Mouse (Mus musculus) forebrain, embryonic 11.5 days (tissue): ENCODE results near the gene 4931428F04Rik. TPM values are rescaled to one million over a fixed set of nuclear protein-coding genes. Genes with fewer than 3 reads are reported as not detected.

ENCODE experiments used
- ATAC-seq: fragments of 200-750 bp; cut with Nextera tagmentation; replicated peaks from 2 replicates; pipeline ENCODE4 v1.8.0; 2017; ENCODE audit warnings: moderate TSS enrichment; ENCODE audit not compliant: low FRiP score
- DNase-seq: peaks from one replicate; pipeline ENCODE4 v3.0.0-alpha.2; 2017; ENCODE audit warnings: low spot score
- H3K27ac ChIP-seq: fragments of 300-500 bp; sonication (generic); 2 replicates; pipeline ENCODE4 v1.5.1; 2014; ENCODE audit warnings: low read depth, low read length
- H3K27me3 ChIP-seq: fragments of 300-500 bp; sonication (generic); 2 replicates; pipeline ENCODE4 v1.6.1; 2014; ENCODE audit warnings: mild to moderate bottlenecking, low read length, mixed read lengths; ENCODE audit not compliant: control insufficient read depth, insufficient read depth
- H3K36me3 ChIP-seq: fragments of 300-500 bp; sonication (generic); 2 replicates; pipeline ENCODE4 v1.6.1; 2014; ENCODE audit warnings: mild to moderate bottlenecking, low read length, moderate library complexity, mixed read lengths; ENCODE audit not compliant: control insufficient read depth, insufficient read depth
- H3K4me1 ChIP-seq: fragments of 300-500 bp; sonication (generic); replicated peaks from 2 replicates; pipeline ENCODE4 v1.6.1; 2014; ENCODE audit warnings: low read length, mixed read lengths; ENCODE audit not compliant: control insufficient read depth, insufficient read depth
- H3K4me2 ChIP-seq: fragments of 300-500 bp; sonication (generic); 2 replicates; pipeline ENCODE4 v1.6.1; 2014; ENCODE audit warnings: low read depth, mild to moderate bottlenecking, low read length, moderate library complexity, mixed read lengths; ENCODE audit not compliant: severe bottlenecking
- H3K4me3 ChIP-seq: fragments of 300-500 bp; sonication (generic); 2 replicates; pipeline ENCODE4 v1.5.1; 2014; ENCODE audit warnings: low read depth, low read length
- H3K9ac ChIP-seq: fragments of 300-500 bp; sonication (generic); 2 replicates; pipeline ENCODE4 v1.6.1; 2014; ENCODE audit warnings: low read length
- H3K9me3 ChIP-seq: fragments of 300-500 bp; sonication (generic); 2 replicates; pipeline ENCODE4 v1.6.1; 2016; ENCODE audit warnings: low read length, mixed read lengths; ENCODE audit not compliant: control insufficient read depth
- WGBS: fragments of 180-500 bp; shearing (Covaris S2); extraction: QIAGEN DNeasy Blood & Tissue Kit; methylation state at CpG from one replicate; pipeline ENCODE4 v1.1.7; 2014; 5-methylcytosine and 5-hydroxymethylcytosine counted together
- polyA plus RNA-seq: library from polyadenylated mRNA; unstranded; fragments of >200 nt; fragmentation: Nextera tagmentation; extraction: Ambion mirVana; gene quantifications from 2 replicates; pipeline ENCODE4 v1.2.1, GENCODE M21; 2014

Gene 4931428F04Rik
- polyA plus RNA-seq, 1 experiment from 2014 or later = 23.4 TPM

DNA sequence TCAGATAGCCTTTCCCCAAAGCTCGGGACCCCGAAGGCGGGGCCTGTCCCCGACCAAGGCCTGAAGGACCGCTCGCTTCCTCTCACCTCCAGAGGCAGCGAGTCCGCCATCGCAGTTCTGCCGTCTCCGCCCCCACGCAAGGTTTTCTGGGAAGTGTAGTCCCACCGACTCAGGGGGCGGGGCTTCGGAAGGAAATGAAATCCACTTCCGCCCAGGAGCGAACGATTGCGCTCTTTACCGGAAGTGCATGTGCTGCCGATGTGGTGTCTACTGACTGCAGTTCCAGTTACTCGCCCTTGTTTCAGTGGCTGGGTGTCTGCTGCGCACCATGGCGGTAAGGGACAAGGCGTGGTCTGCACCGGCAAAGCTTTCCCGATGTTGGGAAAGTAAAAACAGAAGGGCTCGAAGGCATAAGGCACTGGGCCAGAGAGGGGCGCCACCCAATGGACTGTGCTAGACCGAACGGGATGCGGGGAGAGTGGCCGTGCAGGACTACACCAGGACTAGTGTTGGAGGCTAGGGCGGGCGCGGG is 36.5 kb upstream of the 4931428F04Rik start, which contains the start of the genes Lrrc29 and Tmem208:
Gene Lrrc29, minus strand, starts transcription at position 138 of the 532 bp plus-strand sequence.
Gene Tmem208, plus strand, starts transcription at position 214 of the 532 bp plus-strand sequence.
- Histone ChIP-seq H3K4me3 (peak within 1 kb of the TSS; percentile 78), H3K4me2 (peak within 1 kb of the TSS; percentile 73), H3K9me3 (no peaks in the 10 kb centered on the region), H3K36me3 (peaks cover 2% of the 10 kb centered on the region), H3K4me1 (peaks cover 7% of the 10 kb centered on the region; the same call in 1 of the 2 replicates), H3K27ac (peak within 1 kb of the TSS; percentile 55; the same call in 1 of the 2 replicates), H3K9ac (peak within 1 kb of the TSS; percentile 75), H3K27me3 (no peaks in the 10 kb centered on the region)
- peak; percentile 94 for ATAC-seq
- peak; percentile 97 for DNase-seq
- WGBS = 1% methylated on average over 36 of the region's 36 CpGs

- H3K36me3 ChIP-seq = no peaks in the 10 kb centered on the region; the same call in 1 of the 2 replicates
- ATAC-seq (peak; percentile 76), DNase-seq (no peak)
- 1% methylated on average over 12 of the region's 12 CpGs for WGBS
- no peaks in the 10 kb centered on the region for H3K9me3 ChIP-seq
- peak overlapping the region; percentile 78 for H3K4me3 ChIP-seq
- peaks cover 7% of the 10 kb centered on the region; the same call in 1 of the 2 replicates for H3K4me1 ChIP-seq
- no peak overlapping the region for H3K27ac ChIP-seq
- H3K9ac ChIP-seq = peak overlapping the region; percentile 75
- H3K4me2 ChIP-seq = peak overlapping the region; percentile 73
- H3K27me3 ChIP-seq = no peaks in the 10 kb centered on the region
These were observed 36.0 kb upstream of the 4931428F04Rik start for GRCm38 (mm10) chr8:105325641-105326093.

DNA sequence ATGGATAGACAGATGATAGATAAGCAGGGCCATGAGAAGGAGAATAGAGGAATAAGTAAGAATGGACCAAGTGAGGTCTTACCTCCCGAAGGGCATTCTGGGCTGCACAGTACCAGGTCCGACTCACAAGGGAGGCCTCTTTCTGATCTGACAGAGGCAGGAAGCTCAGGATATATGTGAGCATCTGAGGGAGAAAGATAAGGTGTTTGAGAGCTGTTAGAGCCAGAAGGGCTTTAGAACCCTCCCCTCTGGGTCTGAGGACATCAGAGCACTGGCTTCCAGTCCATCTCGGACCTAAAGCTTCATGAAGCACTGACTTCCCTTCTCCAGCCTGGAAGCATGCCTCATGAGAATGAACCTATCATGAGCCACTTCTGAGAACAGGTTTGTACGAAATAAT is 33.5 kb upstream of the 4931428F04Rik start:
- Histone ChIP-seq H3K4me3 (no peak overlapping the region), H3K4me1 (peaks cover 7% of the 10 kb centered on the region; the same call in 1 of the 2 replicates), H3K9me3 (no peaks in the 10 kb centered on the region), H3K27ac (no peak overlapping the region), H3K9ac (no peak overlapping the region), H3K4me2 (no peak overlapping the region), H3K36me3 (no peaks in the 10 kb centered on the region; the same call in 1 of the 2 replicates), H3K27me3 (no peaks in the 10 kb centered on the region)
- 90% methylated on average over 4 of the region's 4 CpGs for WGBS
- ATAC-seq (no peak), DNase-seq (peak; percentile 9)

GRCm38 (mm10) chr8:105318662-105319190 is 29.1 kb upstream of the 4931428F04Rik start:
- H3K4me1 ChIP-seq = no peaks in the 10 kb centered on the region
- no peak overlapping the region for H3K27ac ChIP-seq
- no peak overlapping the region for H3K4me2 ChIP-seq
- ATAC-seq = no peak
- no peaks in the 10 kb centered on the region; the same call in 1 of the 2 replicates for H3K36me3 ChIP-seq
- H3K27me3 ChIP-seq = no peaks in the 10 kb centered on the region
- DNase-seq = peak; percentile 42
- no peak overlapping the region for H3K9ac ChIP-seq
- no peak overlapping the region for H3K4me3 ChIP-seq
- 84% methylated on average over 11 of the region's 11 CpGs for WGBS
- no peaks in the 10 kb centered on the region for H3K9me3 ChIP-seq

DNA sequence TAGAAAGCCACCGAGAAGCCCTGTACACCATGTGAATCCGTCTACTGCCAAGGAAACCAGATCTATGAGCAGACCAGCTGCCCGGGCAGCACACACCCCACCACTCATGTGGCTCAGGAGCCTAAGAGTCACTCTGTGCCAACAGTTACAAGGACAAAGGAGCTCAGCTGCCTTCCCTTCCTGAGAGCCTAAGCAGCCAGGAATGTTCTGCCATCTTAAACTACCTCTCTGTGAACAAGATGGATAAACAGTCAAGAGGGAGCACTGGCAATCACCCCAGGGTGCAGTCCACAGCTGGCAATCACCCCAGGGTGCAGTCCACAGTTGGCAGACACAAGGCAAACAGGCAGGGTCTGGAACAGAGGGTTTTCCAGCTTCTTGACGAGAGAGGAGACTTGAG is 28.3 kb upstream of the 4931428F04Rik start:
- Histone ChIP-seq H3K4me1 (no peaks in the 10 kb centered on the region), H3K4me3 (no peak overlapping the region), H3K36me3 (no peaks in the 10 kb centered on the region; the same call in 1 of the 2 replicates), H3K27me3 (no peaks in the 10 kb centered on the region), H3K9me3 (no peaks in the 10 kb centered on the region), H3K4me2 (no peak overlapping the region), H3K27ac (no peak overlapping the region), H3K9ac (no peak overlapping the region)
- DNase-seq (no peak), ATAC-seq (no peak)
- WGBS = 88% methylated on average over 4 of the region's 4 CpGs

DNA sequence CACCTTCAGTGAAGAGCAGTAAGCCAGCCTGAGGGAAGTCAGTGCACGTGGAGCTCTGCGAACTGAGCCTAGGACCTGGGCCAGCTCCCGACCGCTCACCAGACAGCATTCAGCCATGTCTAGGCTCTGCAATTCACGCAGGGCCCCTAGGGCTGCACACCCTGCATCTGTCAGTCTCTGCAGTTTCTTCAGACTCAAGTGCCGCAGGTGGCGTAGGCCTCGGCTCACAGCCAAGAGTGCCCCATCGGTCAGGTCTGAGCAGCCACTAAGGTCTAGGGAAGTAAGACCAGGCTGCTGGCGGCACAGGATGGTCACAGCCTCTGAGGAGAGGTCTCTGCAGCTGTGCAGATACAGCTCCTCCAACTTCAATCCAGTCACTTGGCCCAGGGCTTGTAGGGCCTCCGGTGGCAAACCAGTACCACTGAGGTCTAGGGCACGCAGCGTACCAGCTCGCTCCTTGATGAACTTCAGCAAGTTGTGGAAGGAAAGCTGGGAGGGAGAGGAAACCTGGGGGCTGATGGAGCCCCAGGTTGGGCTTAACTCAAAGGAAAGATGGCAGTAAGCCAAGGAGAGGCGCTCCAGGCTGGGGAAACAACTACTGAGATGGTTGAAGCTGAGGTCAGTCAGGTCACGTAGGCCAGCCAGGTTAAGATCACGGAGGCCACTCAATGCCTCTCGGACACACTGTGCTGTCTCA is 25.6 kb upstream of the 4931428F04Rik start:
- no peaks in the 10 kb centered on the region for H3K4me1 ChIP-seq
- H3K4me2 ChIP-seq = no peak overlapping the region
- H3K27ac ChIP-seq = no peak overlapping the region
- H3K9ac ChIP-seq = no peak overlapping the region
- no peaks in the 10 kb centered on the region for H3K9me3 ChIP-seq
- 93% methylated on average over 18 of the region's 18 CpGs for WGBS
- no peak for ATAC-seq
- H3K36me3 ChIP-seq = no peaks in the 10 kb centered on the region; the same call in 1 of the 2 replicates
- no peaks in the 10 kb centered on the region for H3K27me3 ChIP-seq
- H3K4me3 ChIP-seq = no peak overlapping the region
- no peak for DNase-seq

DNA sequence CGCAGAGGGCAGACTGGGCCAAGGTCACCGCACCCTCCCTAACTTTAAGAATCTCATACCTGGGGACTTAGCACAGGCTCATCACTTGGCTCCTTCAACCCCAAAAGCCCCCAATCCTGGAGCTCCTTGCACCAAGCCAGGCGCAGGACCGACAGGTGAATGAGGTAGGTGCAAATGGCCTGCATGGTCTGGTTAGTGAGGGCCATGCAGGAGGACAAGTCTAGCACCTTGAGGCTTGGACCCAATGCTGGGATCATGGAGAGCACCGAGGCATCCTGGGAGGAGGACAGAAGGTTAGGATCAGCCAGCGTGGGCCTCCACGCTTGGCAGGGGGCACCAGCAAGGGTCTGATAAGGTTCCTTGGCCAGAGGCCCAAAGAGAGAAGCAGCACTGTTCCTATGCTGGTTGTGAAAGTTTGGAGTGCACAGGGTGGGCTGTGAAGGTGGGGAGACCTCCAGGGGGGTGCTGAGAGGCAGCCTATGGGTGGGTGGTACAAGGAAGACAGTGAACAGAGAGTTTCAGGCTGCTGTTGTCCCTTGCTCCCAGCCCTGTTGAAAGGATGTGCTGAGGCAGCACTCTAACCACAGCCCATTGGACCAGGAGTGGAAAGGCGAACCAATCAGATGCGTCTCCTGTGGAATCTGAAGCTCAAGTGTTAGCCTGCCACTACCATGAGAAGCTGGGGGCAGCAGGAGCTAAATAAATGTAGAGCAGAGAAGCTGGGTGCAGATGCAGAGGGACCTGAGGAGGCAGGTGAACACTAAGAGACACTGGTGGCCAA is 24.1 kb upstream of the 4931428F04Rik start:
- H3K36me3 ChIP-seq = no peaks in the 10 kb centered on the region; the same call in 1 of the 2 replicates
- no peak overlapping the region for H3K27ac ChIP-seq
- WGBS = 80% methylated on average over 9 of the region's 9 CpGs
- H3K9me3 ChIP-seq = no peaks in the 10 kb centered on the region
- H3K4me1 ChIP-seq = no peaks in the 10 kb centered on the region
- no peak overlapping the region for H3K9ac ChIP-seq
- H3K4me3 ChIP-seq = no peak overlapping the region
- no peaks in the 10 kb centered on the region for H3K27me3 ChIP-seq
- no peak overlapping the region for H3K4me2 ChIP-seq
- ATAC-seq (peak; percentile 29; the same call in 1 of the 2 replicates), DNase-seq (no peak)

DNA sequence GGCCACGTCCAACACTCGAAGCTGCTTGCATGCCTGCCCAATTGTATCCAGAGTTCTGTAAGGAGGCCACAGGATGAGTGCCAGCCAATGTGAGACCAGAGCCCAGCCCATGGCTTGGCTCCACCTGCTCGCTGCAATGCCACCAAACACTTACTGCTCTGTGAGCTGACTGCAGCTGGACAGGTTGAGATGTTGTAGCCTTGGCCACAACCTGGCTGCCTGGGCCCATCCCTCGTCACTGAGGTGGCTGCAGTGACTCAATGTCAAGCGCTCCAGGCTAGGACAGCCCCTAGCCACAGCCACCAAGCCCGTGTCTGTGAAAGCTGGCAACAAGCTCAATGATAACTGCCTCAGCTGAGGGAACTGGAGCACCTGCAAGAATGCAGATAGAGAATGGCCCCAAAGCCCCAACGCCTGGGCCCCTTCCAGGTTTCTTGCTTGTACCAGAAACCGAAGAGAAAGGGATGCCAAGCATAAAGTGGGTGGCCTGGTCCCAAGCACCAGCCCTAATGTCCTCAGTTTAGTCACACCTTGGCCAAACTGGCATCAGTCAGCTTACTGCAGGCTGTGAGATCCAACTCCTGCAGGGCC is 23.3 kb upstream of the 4931428F04Rik start:
- DNase-seq = no peak
- Histone ChIP-seq H3K4me3 (no peak overlapping the region), H3K27me3 (no peaks in the 10 kb centered on the region), H3K36me3 (peaks cover under 1% of the 10 kb centered on the region; the same call in 1 of the 2 replicates), H3K9ac (no peak overlapping the region), H3K9me3 (no peaks in the 10 kb centered on the region), H3K27ac (no peak overlapping the region), H3K4me1 (no peaks in the 10 kb centered on the region), H3K4me2 (no peak overlapping the region)
- WGBS = 84% methylated on average over 8 of the region's 8 CpGs
- no peak for ATAC-seq
